Mouse (Mus musculus) heart, embryonic 15.5 days (tissue): ENCODE measurements at regions not wholly inside any gene's neighbourhood (a gene's known extent, or its start where the extent isn't known, plus 50 kb on each side); places are given as distances from the start of the nearest gene placed in this dataset.

Source experiments
- ATAC-seq: fragments of 200-750 bp; cut with Nextera tagmentation; replicated peaks from 2 replicates; pipeline ENCODE4 v1.8.0; 2017; ENCODE audit warnings: low read depth, moderate TSS enrichment; ENCODE audit not compliant: insufficient number of reproducible peaks, insufficient read depth, low FRiP score
- H3K27ac ChIP-seq: fragments of 300-500 bp; sonication (generic); 2 replicates; pipeline ENCODE4 v1.5.1; 2015; ENCODE audit warnings: mild to moderate bottlenecking, inconsistent platforms
- H3K27me3 ChIP-seq: fragments of 300-500 bp; sonication (generic); 2 replicates; pipeline ENCODE4 v1.6.1; 2015; ENCODE audit warnings: inconsistent platforms
- H3K36me3 ChIP-seq: fragments of 300-500 bp; sonication (generic); 2 replicates; pipeline ENCODE4 v1.6.1; 2015; ENCODE audit warnings: mild to moderate bottlenecking, inconsistent platforms
- H3K4me1 ChIP-seq: fragments of 300-500 bp; sonication (generic); replicated peaks from 2 replicates; pipeline ENCODE4 v1.6.1; 2015; ENCODE audit warnings: inconsistent platforms
- H3K4me2 ChIP-seq: fragments of 300-500 bp; sonication (generic); 2 replicates; pipeline ENCODE4 v1.6.1; 2015; ENCODE audit warnings: inconsistent platforms, mild to moderate bottlenecking, moderate library complexity
- H3K4me3 ChIP-seq: fragments of 300-500 bp; sonication (generic); 2 replicates; pipeline ENCODE4 v1.5.1; 2015; ENCODE audit warnings: mild to moderate bottlenecking, inconsistent platforms
- H3K9ac ChIP-seq: fragments of 300-500 bp; sonication (generic); 2 replicates; pipeline ENCODE4 v1.6.1; 2015; ENCODE audit warnings: mild to moderate bottlenecking, inconsistent platforms
- H3K9me3 ChIP-seq: fragments of 300-500 bp; sonication (generic); replicated peaks from 2 replicates; pipeline ENCODE4 v1.6.1; 2016; ENCODE audit warnings: inconsistent platforms
- WGBS: fragments of 180-500 bp; shearing (Covaris S2); methylation state at CpG from one replicate; pipeline ENCODE4 v1.1.7; 2015; ENCODE audit warnings: mixed read lengths; 5-methylcytosine and 5-hydroxymethylcytosine counted together

GRCm38 (mm10) chr8:57191153-57191552 lies 129.6 kb upstream of the Hand2 start:
- Histone ChIP-seq H3K9ac (no peak overlapping the region), H3K36me3 (no peaks in the 10 kb centered on the region), H3K4me3 (no peak overlapping the region), H3K4me1 (no peaks in the 10 kb centered on the region; the same call in 1 of the 2 replicates), H3K27me3 (no peaks in the 10 kb centered on the region), H3K9me3 (no peaks in the 10 kb centered on the region), H3K27ac (peak overlapping the region; percentile 74), H3K4me2 (no peak overlapping the region)
- ATAC-seq = peak; percentile 66; the same call in 1 of the 2 replicates
- 42% methylated on average over 2 of the region's 2 CpGs for WGBS

- ATAC-seq = 0 out of 2 replicates have a peak, but pooled peaks have one; percentile 35
Measured at GRCm38 (mm10) chr8:57200280-57200679, 120.5 kb upstream of the Hand2 start.

GRCm38 (mm10) chr8:57209584-57209983 lies 111.2 kb upstream of the Hand2 start:
- Histone ChIP-seq H3K27ac (no peak overlapping the region), H3K4me2 (no peak overlapping the region), H3K4me1 (peaks cover 2% of the 10 kb centered on the region), H3K9ac (no peak overlapping the region), H3K27me3 (no peaks in the 10 kb centered on the region), H3K36me3 (no peaks in the 10 kb centered on the region), H3K9me3 (no peaks in the 10 kb centered on the region), H3K4me3 (no peak overlapping the region)
- WGBS = 57% methylated on average over 6 of the region's 6 CpGs
- no peak for ATAC-seq

More at GRCm38 (mm10) chr8:57200280-57200679, 120.5 kb upstream of the Hand2 start:
- Histone ChIP-seq H3K27ac (peak overlapping the region; percentile 47; the same call in 1 of the 2 replicates), H3K9ac (no peak overlapping the region), H3K36me3 (no peaks in the 10 kb centered on the region), H3K9me3 (no peaks in the 10 kb centered on the region), H3K4me2 (no peak overlapping the region), H3K4me3 (no peak overlapping the region), H3K27me3 (no peaks in the 10 kb centered on the region), H3K4me1 (0 out of 2 replicates have a peak, but pooled peaks cover 7% of the 10 kb centered on the region)
- WGBS = 39% methylated on average over 8 of the region's 8 CpGs

GRCm38 (mm10) chr8:57213066-57213465 lies 107.7 kb upstream of the Hand2 start:
- ATAC-seq = no peak

GRCm38 (mm10) chr8:57213982-57214930 lies 106.5 kb upstream of the Hand2 start:
- Histone ChIP-seq H3K9ac (no peak overlapping the region), H3K4me3 (peak overlapping the region; percentile 11; the same call in 1 of the 2 replicates), H3K27me3 (no peaks in the 10 kb centered on the region), H3K27ac (peak overlapping the region; percentile 73), H3K4me1 (peaks cover 3% of the 10 kb centered on the region), H3K4me2 (peak overlapping the region; percentile 44), H3K36me3 (no peaks in the 10 kb centered on the region), H3K9me3 (no peaks in the 10 kb centered on the region)
- WGBS = 36% methylated on average over 31 of the region's 31 CpGs
- ATAC-seq = peak; percentile 84

More at GRCm38 (mm10) chr8:57213066-57213465, 107.7 kb upstream of the Hand2 start:
- H3K9ac ChIP-seq = no peak overlapping the region
- WGBS = 76% methylated on average over 5 of the region's 5 CpGs
- H3K27me3 ChIP-seq = no peaks in the 10 kb centered on the region
- H3K36me3 ChIP-seq = no peaks in the 10 kb centered on the region
- H3K4me3 ChIP-seq = no peak overlapping the region
- H3K4me1 ChIP-seq = peaks cover 3% of the 10 kb centered on the region
- no peak overlapping the region for H3K4me2 ChIP-seq
- H3K9me3 ChIP-seq = no peaks in the 10 kb centered on the region
- peak overlapping the region; percentile 73 for H3K27ac ChIP-seq

GRCm38 (mm10) chr8:57230594-57230993 lies 90.2 kb upstream of the Hand2 start:
- ATAC-seq = no peak
- 77% methylated on average over 4 of the region's 4 CpGs for WGBS
- H3K36me3 ChIP-seq = no peaks in the 10 kb centered on the region
- no peak overlapping the region for H3K27ac ChIP-seq
- H3K9me3 ChIP-seq = no peaks in the 10 kb centered on the region
- no peaks in the 10 kb centered on the region for H3K4me1 ChIP-seq
- H3K9ac ChIP-seq = no peak overlapping the region
- no peak overlapping the region for H3K4me2 ChIP-seq
- H3K27me3 ChIP-seq = no peaks in the 10 kb centered on the region
- H3K4me3 ChIP-seq = no peak overlapping the region

- Histone ChIP-seq H3K9me3 (no peaks in the 10 kb centered on the region), H3K4me1 (no peaks in the 10 kb centered on the region), H3K36me3 (no peaks in the 10 kb centered on the region), H3K27ac (no peak overlapping the region), H3K27me3 (no peaks in the 10 kb centered on the region), H3K4me3 (no peak overlapping the region), H3K9ac (no peak overlapping the region), H3K4me2 (no peak overlapping the region)
- ATAC-seq = no peak
- WGBS = 80% methylated on average over 2 of the region's 2 CpGs
Measured at GRCm38 (mm10) chr8:57242301-57242700, 78.5 kb upstream of the Hand2 start.

- Histone ChIP-seq H3K4me3 (no peak overlapping the region), H3K27me3 (no peaks in the 10 kb centered on the region), H3K4me1 (0 out of 2 replicates have a peak, but pooled peaks cover 5% of the 10 kb centered on the region), H3K4me2 (no peak overlapping the region), H3K9me3 (no peaks in the 10 kb centered on the region), H3K9ac (no peak overlapping the region), H3K36me3 (no peaks in the 10 kb centered on the region), H3K27ac (peak overlapping the region; percentile 9; the same call in 1 of the 2 replicates)
- 0 out of 2 replicates have a peak, but pooled peaks have one; percentile 43 for ATAC-seq
- WGBS = 26% methylated on average over 5 of the region's 5 CpGs
Measured at GRCm38 (mm10) chr8:57249061-57249460, 71.7 kb upstream of the Hand2 start.
